Mouse (Mus musculus) forelimb bud, embryonic 11.5 days (tissue): ENCODE data around the gene Fas.

Source experiments
- DNase-seq: peaks from one replicate; pipeline ENCODE4 v3.0.0-alpha.2; 2012; ENCODE audit warnings: low read depth, low spot score

The Fas gene

DNA sequence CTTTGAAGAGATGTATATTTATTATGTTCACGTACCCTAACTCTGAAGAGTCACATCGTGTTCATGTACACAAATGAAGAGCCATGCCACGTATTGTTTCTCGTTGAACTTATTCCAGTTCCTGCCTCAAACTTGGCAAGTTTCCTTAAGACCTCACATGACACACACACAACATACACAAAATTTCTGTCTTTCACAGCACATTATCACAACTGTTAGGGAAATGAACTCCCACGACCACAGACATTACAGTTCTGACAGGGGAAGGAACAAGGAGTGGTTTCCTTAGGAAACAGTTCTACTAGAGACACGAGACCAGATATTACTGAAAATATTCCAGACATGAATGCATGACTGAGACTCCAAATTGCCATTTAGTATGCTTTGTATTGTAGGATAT lies 6.9 kb upstream of the Fas start:
- DNase-seq, result no peak

DNA sequence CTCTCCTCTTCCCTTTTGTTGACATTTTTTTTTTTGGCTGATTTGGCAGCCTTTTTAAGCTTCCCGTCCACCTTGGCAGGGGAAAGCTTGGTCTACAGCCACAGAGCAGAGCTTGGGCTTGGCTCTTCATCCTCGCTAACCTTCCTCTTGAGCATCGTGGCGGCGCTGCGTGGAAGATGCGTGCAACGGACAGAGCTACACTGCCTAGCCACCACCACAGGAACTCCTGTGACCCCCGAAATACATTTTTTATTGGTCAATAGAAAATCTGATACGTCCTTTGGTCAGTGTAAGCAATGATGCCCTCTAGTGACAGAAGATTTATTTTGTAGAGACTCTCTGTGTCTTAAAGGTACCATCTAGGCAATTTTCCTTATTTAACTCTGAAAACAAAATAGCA lies 6.1 kb upstream of the Fas start:
- DNase-seq, result no peak

DNA sequence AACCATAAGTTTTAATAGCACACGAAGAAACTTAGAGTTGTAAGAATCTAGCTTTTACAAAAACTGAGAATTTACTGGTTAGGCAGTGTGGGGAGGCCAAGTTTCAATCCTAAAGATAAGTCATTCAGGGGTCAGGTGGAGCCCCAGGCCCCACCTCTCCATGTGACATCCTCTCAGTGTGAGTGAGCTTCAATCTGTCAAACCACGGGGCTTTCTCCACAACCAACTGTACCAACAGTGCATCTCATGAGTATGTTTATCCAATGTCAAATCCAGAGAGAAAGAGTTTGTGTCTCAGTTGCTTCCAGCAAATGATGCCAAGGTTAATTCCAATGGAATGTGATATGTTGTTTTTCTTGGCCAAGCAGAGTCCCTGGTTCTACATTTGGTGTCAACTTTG lies 5.6 kb upstream of the Fas start:
- no peak for DNase-seq

DNA sequence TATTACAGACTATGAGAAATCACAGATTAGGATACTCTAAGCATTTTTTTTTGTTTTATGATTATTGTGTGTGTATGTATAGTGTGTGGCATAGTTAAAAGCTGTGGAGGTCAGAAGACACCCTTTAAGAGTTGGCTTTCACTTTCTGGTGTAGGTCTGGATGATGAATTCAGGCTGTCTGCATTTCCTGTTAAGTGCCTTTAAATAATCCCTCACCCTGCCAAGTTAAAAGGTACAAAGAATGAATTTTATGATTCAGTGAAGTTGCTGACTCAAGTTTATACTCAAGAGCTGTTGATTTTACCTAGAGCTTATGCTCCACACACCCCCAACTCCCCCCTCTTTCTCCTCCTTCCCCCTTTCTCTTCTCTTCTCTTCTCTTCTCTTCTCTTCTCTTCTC lies 3.2 kb upstream of the Fas start:
- DNase-seq, result no peak

DNA sequence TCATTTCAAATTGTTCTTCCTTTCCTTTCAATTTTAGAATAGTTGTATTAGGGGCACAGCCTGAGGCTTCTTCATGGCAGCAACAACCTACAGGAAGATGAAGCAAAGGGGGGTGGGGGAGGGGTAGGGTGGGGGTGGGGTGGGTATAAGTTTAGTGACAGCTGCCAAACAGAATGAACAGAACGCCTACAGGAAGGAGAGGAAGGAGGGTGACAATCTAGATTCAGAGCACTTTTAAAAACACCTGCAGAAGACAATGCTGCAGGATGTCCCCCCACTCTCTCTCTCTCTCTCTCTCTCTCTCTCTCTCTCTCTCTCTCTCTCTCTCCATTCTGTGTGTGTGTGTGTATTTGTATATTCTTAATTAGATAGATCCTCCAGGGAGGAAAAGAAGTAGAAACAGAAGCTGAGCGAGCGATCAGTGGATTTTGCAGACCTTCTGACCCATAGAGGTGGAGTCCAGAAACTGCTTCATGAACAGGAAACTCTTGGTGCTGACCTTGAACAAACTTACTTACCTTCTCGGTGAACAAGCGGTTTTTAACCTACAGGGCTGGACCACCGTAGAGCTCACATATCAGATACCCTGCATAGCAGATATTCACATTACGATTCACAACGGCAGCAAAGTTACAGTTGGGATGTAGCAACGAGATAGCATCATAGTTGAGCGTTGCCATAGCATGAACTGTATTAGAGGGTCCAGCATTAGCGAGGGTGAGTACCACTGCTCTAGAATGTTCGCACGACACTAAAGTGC lies 2.6 kb upstream of the Fas start:
- DNase-seq, result no peak

DNA sequence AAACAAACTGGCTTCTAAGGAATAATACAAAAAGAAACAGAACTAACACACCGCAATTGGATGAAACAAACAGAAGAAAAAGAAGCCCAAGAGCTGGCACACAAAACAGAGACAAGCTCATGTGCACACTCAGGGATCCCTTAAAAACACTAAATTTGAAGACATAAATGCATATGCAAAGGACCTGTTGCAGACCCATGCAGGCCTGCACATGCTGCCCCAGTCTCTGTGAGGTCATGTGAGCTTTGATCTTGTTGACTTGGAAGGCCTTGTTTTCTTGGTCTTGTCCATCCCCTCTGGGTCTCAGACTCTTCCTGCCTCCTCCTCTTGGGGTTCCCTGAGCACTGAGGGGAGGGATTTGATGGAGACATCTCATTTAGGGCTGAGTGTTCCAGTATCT lies 1.8 kb upstream of the Fas start:
- no peak for DNase-seq

DNA sequence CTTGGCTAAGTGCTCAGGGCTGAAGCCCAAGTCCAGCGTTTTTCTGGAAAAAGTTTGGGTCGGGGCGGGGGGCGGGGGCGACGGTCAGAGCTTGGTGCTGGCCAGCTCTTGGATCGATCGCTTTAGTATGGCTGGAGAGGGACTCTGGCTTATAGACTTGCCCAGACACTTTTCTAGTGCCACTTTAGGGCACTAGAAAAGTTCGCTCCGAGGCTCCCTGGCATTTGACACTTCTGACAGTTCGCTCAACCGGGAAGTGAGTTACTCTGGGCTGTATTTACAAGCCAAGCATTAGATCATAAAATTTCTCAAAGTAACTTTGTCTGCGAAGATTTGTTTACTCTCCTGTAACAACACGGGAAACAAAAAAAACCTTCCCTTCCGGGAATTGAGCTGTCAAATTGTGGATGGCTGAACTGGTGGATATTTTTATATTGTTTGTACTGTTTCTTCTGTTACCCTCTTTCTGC lies 441 bp downstream of the Fas start:
- DNase-seq, result no peak

DNA sequence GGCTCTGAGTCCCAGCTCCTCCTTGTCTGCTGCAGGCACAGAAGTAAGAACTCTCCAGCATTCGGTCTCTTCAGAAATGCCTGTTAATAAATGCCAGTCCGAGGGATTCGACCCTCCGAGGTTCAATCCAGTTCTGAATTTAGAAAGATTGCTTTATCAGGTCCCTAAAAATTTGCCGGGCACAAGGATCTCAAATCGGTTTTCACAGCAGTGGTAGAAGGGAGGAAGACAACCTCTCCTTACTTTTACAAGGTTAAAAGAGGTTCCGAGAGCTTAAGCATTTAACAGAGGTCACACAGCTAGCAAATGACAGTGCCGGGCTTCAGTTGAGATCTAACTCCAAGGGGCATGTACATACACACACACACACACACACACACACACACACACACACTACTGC lies 913 bp downstream of the Fas start:
- no peak for DNase-seq

DNA sequence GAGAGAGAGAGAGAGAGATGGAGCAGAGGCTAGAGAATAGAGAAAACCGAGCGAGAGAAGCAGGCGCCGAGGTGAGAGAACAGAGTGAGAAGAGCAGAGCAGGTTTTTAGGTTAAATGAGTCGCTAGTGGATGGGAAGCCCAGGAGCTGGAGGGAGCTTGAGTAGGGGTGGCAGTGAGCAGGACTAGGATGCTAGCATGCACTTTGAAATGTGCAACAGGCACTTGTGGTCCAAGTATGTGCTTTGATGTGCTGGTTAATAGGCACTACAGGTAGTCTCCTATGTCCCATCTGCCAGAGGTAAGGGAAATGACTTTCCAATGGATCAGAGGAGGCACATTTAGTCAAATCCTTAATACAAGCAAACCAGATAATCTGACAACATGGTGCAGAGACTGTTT lies 1.5 kb downstream of the Fas start:
- no peak for DNase-seq

DNA sequence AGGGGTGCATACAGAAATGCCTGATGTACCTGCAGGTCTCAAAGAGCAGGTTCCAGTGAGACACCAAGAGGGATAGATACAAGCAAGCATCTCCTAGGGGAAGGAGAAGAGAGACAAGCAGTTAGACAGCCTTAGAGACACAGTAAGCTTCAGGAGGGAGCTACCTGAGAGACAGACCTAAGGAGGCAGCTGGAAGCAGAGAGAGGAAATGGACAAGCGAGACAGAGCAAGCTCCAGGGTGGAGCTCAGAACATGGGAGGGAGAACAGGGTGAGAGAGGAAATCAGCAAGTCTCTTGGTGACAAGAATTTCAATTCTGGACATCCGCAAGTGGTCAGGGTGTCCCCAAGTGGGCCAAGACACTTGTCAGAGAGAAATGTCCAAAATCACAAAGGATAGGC lies 2.2 kb downstream of the Fas start:
- DNase-seq, result no peak

DNA sequence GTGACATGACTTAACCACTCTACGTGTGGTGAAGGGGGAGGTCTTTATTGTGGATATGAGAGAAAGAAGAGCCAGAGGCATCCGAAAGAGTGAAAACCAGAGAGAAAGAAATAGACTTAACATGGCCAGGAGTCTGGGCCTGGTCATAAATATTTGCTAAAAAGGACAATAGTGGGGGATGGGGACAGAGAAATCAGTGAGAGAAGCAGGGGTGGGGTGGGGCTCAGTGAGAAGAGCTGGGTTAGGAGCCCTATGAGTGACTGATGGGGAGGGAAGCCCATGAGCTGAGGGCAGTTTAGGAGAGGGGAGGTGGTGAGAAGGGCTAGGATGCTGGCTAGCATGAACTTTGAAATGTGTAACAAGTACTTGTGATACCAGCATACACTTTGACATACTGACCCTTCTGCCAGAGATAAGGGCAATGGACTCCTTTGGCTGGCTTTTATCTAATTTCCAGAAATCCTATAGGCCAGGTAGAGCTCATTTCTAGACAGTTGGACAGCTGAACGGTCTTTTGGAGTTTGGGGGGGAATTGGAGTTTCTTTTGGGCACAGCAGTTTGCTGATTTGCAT lies 3.0 kb downstream of the Fas start:
- no peak for DNase-seq

DNA sequence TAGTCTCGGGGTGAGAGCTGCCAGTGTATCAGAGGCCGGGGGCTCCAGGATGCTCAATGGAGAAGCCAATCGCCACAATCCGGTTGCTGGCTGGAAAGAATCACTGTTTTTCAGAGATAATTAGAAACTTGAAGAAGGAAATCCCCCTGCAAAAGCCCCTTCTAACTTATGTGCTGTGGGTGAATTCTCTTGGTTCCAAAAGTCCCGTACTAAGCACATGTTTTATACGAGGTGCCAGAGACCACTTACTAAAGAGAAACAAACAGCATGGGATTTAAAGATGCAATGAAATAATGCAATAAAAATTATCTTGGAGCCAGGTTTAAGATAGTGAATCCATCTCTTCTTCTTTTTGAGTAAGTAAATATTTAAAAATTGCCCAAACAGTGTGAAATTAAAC lies 5.0 kb downstream of the Fas start:
- no peak for DNase-seq

DNA sequence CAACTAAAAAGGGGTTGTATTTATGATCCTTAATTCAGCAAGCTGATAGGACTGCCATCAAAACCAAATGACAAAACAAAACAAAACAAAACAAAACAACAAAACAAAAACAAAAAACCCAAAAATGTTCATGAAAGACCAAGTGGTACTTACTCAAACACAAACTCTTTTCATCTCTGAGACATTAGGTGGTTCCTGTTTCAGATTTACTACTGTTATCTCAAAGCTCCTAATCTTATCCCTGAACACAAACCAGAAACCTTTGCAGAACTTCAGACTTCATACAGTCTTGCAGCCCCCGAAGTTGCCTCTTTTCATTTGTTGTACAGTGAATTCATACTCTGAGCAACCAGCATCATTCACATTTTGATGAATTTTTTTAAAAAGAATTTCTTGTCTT lies 8.1 kb downstream of the Fas start:
- DNase-seq, result no peak

DNA sequence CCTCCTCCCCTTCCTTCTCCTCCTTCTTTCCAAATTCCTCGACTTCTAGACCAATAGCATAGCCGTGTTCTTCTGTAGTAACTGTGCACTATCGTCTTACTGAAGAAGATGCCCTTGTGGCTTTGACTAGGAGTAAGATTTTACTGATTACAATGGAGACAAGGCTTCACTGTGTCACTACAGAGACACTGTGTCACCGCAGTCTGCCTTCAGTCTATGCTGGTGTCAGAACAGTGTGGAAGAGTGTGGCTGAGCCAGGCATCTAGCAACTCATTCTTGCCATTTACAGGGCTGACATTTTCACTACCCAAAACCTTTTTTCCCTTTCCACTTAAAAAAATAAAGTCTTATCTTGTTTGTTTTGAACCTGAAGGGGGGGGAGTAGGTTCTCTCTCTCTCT lies 8.8 kb downstream of the Fas start:
- no peak for DNase-seq

DNA sequence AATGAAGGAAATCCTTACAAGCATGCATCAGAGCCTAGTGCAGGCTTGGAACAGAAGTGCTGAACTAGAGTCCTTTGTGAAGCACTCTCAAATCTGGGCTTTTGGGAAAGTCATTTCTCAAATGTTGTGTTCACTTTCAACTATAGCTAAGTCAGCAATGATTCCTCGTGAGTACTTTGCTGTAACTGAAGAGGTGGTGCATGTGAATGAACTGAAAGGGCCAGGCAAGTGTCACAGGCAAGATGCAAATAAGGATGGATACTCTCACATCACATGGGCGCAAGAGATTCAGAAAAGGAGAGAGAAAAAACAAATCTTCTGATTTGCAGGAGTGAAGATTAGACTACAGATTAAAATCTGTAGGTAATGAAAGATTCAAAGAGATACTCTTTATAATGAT lies 10.0 kb downstream of the Fas start:
- no peak for DNase-seq

DNA sequence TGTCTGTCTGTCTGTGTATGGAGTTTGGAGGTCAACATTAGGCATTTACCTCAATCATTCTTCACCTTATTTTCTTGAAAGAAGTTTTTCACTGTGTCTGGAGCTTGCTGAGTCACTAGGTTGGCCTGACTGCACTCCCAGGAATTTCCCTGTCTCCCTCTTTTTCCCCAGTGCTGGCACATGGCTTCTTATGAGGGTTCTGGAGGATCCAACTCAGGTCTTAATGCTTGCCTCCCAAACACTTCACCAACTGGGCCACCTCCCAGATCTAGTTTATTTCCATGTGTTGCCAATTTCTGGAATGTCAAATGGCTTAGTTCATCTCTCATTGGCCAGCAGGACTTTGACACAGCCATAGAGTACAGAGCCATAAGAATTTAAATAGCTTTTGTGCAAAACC lies 14.5 kb downstream of the Fas start:
- DNase-seq, result no peak

DNA sequence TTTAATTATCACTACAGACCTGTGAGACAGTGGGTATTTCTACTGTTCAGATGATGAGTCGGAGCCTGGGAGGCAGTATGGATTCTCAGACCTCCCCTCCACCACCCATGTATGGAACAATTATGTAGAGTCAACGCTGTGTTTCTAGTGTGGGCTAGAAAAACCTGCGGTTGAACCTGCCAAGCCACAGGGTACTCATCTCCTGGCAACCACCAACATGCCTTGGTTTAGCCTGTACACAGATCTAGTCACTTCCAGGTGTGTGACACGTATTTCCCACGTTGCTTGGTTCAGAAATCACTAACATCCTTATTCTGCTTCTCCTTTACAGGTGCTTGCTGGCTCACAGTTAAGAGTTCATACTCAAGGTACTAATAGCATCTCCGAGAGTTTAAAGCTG lies 16.3 kb downstream of the Fas start:
- DNase-seq, result no peak

DNA sequence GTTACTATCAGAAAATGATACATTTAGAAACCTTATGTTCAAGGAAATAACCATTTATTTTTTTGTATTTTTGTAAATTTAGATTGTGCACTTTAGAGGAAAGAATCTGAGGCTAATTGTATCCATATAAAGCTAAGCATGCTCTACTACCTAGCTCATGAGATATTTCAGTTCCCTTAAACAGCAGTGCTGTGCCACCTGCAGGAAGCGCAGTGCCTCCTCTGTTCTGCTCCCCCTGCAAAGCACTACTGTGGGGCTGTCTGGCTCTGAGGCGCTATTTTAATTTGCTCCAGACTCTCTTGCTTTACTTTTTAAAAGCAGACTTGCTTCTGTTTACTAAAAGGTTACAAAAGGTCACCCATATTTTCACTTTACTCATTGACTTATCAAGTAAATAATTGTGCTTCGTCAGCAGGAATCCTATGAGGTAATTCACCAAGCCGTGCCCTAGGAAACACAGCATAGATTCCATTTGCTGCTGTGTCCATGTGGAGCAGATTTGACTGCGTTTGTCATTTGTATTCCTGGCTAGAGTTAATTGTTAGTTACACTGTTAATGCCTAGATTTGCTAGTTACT lies 21.8 kb downstream of the Fas start:
- DNase-seq, result peak; percentile 7

DNA sequence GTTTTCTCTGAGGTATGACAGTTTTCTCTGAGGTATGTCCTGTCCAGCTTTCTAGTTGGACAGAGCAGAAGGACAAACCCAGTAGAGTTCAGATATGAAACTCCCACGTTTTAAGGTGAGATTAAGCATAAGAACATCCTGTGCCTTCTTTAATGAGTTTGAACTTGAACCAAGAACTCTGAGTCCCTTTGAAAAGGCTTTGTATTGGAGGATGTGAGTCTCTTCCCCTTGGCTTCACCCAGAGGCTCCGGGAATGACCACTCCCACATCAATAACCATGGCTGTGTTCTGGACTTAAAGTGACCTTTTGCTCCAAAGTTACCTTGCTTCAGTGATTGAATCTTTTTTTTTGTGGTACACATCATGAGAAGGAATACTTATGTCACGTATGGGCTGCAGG lies 37.6 kb downstream of the Fas start:
- no peak for DNase-seq

DNA sequence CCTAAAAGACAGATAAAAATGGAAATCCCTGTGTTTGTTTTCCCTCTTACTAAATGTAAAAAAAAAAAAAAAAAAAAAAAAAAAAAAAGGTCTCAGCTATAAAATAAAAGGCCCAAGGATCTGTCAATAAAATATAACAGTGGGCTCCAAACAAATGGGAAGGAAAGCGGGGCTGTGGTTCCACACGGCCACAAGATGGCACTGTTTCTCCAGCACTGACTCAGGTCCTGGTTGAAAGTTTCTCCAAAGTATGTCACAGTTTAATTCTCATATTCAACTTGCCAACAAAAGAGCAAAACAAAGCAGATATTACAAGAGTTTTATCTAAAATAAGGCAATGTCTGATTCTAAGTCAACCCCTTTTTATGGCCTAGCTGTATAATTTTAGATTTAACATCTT lies 43.8 kb downstream of the Fas start:
- peak; percentile 77 for DNase-seq

DNA sequence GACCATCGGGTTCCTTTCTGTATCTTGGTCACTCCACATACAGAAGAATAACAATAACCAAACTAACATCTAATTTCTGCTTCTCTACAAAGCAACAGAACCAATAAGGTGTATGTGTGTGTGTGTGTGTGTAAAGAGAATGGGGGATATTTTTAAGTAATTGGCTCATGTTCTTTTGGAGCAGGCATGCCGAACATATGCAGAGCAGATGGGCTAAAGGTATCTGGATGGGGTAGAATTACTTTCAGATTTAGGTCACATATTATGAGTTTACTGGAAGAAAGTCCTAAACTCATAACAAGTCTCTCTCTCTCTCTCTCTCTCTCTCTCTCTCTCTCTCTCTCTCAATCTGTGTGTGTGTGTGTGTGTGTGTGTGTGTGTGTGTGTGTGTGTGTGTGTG lies 54.2 kb downstream of the Fas start:
- peak; percentile 28 for DNase-seq

DNA sequence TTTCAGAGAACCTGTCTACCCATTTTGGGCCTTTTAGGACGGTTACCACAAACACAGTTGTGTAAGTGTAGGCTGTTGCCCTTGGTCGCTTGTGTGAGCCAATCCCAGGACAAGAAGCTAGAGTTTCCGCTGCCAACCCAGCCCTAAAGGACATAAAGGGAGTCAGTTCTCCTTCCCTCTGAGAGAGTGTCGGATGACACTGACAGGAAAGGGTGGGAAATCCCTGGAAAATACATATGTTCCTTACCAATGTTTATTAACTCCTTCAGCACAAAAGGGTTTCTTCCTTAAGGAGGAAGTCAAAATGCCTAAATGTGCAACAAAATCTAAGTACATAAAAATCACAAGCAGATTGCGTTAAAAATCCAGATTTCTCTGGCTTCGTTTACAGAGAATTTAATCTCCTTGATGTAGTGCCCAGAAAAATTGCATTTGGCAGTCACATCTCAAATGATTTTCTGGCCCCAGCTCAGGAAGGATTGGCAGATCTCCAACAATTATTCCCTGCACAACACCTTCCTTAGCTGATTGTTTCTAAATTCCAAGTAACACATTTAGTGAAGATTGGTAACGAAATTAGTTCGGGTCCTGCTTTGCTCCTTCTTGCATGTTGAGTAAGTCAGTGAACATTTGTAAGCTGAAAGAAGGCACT lies 55.3 kb downstream of the Fas start:
- DNase-seq, result no peak

DNA sequence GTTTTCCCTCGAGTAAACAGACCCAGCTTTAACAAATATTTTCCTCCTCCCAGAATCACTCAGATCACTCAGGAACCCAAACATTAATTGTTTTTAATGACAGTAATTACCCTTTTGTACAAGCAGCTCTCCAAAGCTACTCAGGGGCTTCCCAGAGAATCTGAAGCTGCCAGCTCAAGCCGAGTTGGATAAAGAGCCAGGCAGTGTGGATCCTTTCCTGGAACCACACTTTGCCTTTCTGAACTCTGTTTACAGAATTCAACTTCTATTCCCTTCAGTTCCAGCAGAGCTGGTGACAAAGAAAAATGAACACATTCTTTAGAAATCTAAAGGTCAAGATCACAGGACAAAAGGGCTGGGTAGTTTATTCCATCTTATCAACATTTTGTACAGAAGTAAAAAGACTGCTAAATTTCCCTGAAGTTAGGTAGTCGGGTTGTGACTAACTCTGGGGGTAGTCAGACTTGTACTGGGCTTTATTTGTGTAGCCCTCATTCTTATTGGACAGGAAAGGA lies 62.9 kb downstream of the Fas start:
- DNase-seq, result no peak
